ENCODE assay signal across 8 mouse cellular contexts in the genomic region with DNA sequence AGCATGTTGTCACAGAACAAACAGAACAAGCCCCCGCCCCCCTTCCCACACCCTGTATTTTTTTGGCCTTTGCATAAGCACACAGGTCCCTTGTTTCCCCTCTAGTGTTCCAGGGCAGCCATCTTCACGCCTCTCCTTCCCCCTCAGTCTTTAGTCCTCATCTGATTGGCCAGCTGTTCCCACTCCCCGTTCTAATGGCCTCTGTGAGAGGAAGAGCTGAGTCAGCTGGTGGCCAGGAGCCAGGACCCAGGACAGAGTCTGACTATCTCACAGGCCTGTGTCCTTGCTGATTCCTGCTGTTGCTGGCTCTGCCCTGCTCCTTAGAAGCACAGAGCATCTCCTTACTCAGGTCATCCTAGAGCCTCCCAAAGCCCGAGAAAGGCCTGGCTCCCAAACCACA. TPM values are rescaled to one million over a fixed set of nuclear protein-coding genes. Genes with fewer than 3 reads are reported as not detected.
DNase-seq lines count a peak whose midpoint lies in the region; ATAC-seq lines count a peak whose summit lies in the region.
"Had no signal": no experiment of that assay in that cellular context is flagged by ENCODE, and none has a peak within 500 bp of the region (broad histone marks: within the 10 kb centered on the region; RNA-seq: fewer than 3 reads in every experiment).

No protein-coding gene starts in this region.

- peaks cover 10% of the 10 kb centered on the region; the same call in 1 of the 2 replicates for H3K4me1 ChIP-seq in brown adipose tissue, adult 24 weeks (ENCODE audit: control insufficient read depth, insufficient read depth, insufficient read length, low read length)
- peaks cover 23% of the 10 kb centered on the region; the same call in 1 of the 2 replicates for H3K4me1 ChIP-seq in stomach, embryonic 15.5 days

- ATAC-seq in stomach, embryonic 15.5 days (ENCODE audit: insufficient read depth, low FRiP score, low read depth), result peak; percentile 66; the same call in 1 of the 2 replicates

- H3K27ac ChIP-seq in brown adipose tissue, adult 24 weeks (replicated peaks; ENCODE audit: low read depth, low read length), result peak overlapping the region; percentile 66
- no peak overlapping the region for H3K27ac ChIP-seq in stomach, embryonic 15.5 days

- 53% methylated on average over 4 of the region's 4 CpGs for WGBS in stomach, embryonic 15.5 days

- H3K9me3 ChIP-seq in stomach, embryonic 15.5 days, result no peaks in the 10 kb centered on the region
- H3K9me3 ChIP-seq: megakaryocyte, embryonic 14.5 days had no signal

- no peak overlapping the region for H3K4me2 ChIP-seq in stomach, embryonic 15.5 days

- no peak overlapping the region for H3K4me3 ChIP-seq in brown adipose tissue, adult 24 weeks (ENCODE audit: insufficient read depth, low read depth, low read length)
- H3K4me3 ChIP-seq in stomach, embryonic 15.5 days (replicated peaks), result no peak overlapping the region
- H3K4me3 ChIP-seq: megakaryocyte, embryonic 14.5 days had no signal

- H3K36me3 ChIP-seq in stomach, embryonic 15.5 days, result no peaks in the 10 kb centered on the region

- H3K27me3 ChIP-seq in stomach, embryonic 15.5 days (replicated peaks), result no peaks in the 10 kb centered on the region

- peak; percentile 59 for DNase-seq in retina, postnatal 1 day
- DNase-seq in retina, embryonic 14.5 days (ENCODE audit: low spot score), result no peak
- DNase-seq in heart, postnatal 4 days, result peak; percentile 77
- DNase-seq in liver, result peak; percentile 47
- DNase-seq in thymus, postnatal 25 days, result no peak

- H3K9ac ChIP-seq in stomach, embryonic 15.5 days, result no peak overlapping the region

RNA-seq across cellular contexts. Expression of a gene that starts 13.3 kb away (rescaled TPM):
- 33.3 and 42.4 TPM in 2 replicates for polyA plus RNA-seq in brown adipose tissue, adult 24 weeks (2012; ENCODE audit: insufficient read depth, insufficient read length, missing spikeins)
- total RNA-seq in heart, postnatal 4 days (2021), result 100 to 1,000 TPM; 201 to 216 TPM
- polyA plus RNA-seq in stomach, embryonic 15.5 days (2015; fragmentation: Nextera tagmentation; extraction: Ambion mirVana), result 10.7 and 11.7 TPM in 2 replicates

RNA-seq across cellular contexts. Expression of a gene that starts 39.4 kb away (rescaled TPM):
- 3.9 and 4.1 TPM in 2 replicates for polyA plus RNA-seq in brown adipose tissue, adult 24 weeks (2012; ENCODE audit: insufficient read depth, insufficient read length, missing spikeins)
- total RNA-seq in heart, postnatal 4 days (2021), result 1 to 10 TPM; 6.4 to 8.0 TPM
- 13.6 and 14.0 TPM in 2 replicates for polyA plus RNA-seq in stomach, embryonic 15.5 days (2015; fragmentation: Nextera tagmentation; extraction: Ambion mirVana)

Comparison
In these comparisons a context has a peak if more than half of its experiments do, and no peak if none do; other contexts are left out.
1. DNase-seq: peak in retina, postnatal 1 day (single experiment), heart, postnatal 4 days (single experiment) and liver (single experiment); none in retina, embryonic 14.5 days (single experiment) and thymus, postnatal 25 days (single experiment).